Mouse (Mus musculus) hindbrain, embryonic 15.5 days (tissue): ENCODE data around the gene Ppp1r18. TPM values are rescaled to one million over a fixed set of nuclear protein-coding genes. Genes with fewer than 3 reads are reported as not detected.
A peak's percentile ranks its signal among the peaks of the same experiment; 100 is the strongest.
"Not testable (repeated sequence)": the region's sequence is repeated elsewhere in the genome, so short reads cannot be mapped to it uniquely, and the experiment has no call there.

Source experiments
- ATAC-seq: fragments of 200-750 bp; cut with Nextera tagmentation; 2 replicates; pipeline ENCODE4 v1.8.0; 2017; ENCODE audit warnings: low read depth, moderate number of reproducible peaks, moderate TSS enrichment; ENCODE audit not compliant: low FRiP score
- H3K27ac ChIP-seq: fragments of 300-500 bp; sonication (generic); replicated peaks from 2 replicates; pipeline ENCODE4 v1.5.1; 2015; ENCODE audit warnings: mild to moderate bottlenecking, inconsistent platforms
- H3K27me3 ChIP-seq: fragments of 300-500 bp; sonication (generic); 2 replicates; pipeline ENCODE4 v1.6.1; 2015; ENCODE audit warnings: control low read depth, inconsistent platforms
- H3K36me3 ChIP-seq: fragments of 300-500 bp; sonication (generic); 2 replicates; pipeline ENCODE4 v1.6.1; 2015; ENCODE audit warnings: control low read depth, inconsistent platforms
- H3K4me1 ChIP-seq: fragments of 300-500 bp; sonication (generic); replicated peaks from 2 replicates; pipeline ENCODE4 v1.6.1; 2015; ENCODE audit warnings: control low read depth, inconsistent platforms
- H3K4me2 ChIP-seq: fragments of 300-500 bp; sonication (generic); 2 replicates; pipeline ENCODE4 v1.6.1; 2015; ENCODE audit warnings: moderate library complexity, mild to moderate bottlenecking, inconsistent platforms
- H3K4me3 ChIP-seq: fragments of 300-500 bp; sonication (generic); 2 replicates; pipeline ENCODE4 v1.5.1; 2015; ENCODE audit warnings: mild to moderate bottlenecking, inconsistent platforms
- H3K9ac ChIP-seq: fragments of 300-500 bp; sonication (generic); 2 replicates; pipeline ENCODE4 v1.6.1; 2015; ENCODE audit warnings: inconsistent platforms
- H3K9me3 ChIP-seq: fragments of 300-500 bp; sonication (generic); 2 replicates; pipeline ENCODE4 v1.6.1; 2016; ENCODE audit warnings: control low read depth, inconsistent platforms
- WGBS: fragments of 180-500 bp; shearing (Covaris S2); methylation state at CpG from one replicate; pipeline ENCODE4 v1.1.7; 2015; 5-methylcytosine and 5-hydroxymethylcytosine counted together
- polyA plus RNA-seq: library from polyadenylated mRNA; unstranded; fragments of >200 nt; fragmentation: Nextera tagmentation; extraction: Ambion mirVana; gene quantifications from 2 replicates; pipeline ENCODE4 v1.2.1, GENCODE M21; 2015

Ppp1r18 gene
- polyA plus RNA-seq, 1 experiment from 2014 or later = 24.7 TPM

GRCm38 (mm10) chr17:35838570-35838969 is 26.8 kb upstream of the Ppp1r18 start:
- peaks cover 24% of the 10 kb centered on the region for H3K36me3 ChIP-seq
- 2% methylated on average over 5 of the region's 5 CpGs for WGBS
- H3K27me3 ChIP-seq = no peaks in the 10 kb centered on the region
- no peaks in the 10 kb centered on the region for H3K9me3 ChIP-seq
- H3K4me2 ChIP-seq = peak overlapping the region; percentile 77
- H3K4me3 ChIP-seq = peak overlapping the region; percentile 84
- peaks cover 59% of the 10 kb centered on the region for H3K4me1 ChIP-seq
- H3K27ac ChIP-seq = peak overlapping the region; percentile 98
- ATAC-seq = no peak
- H3K9ac ChIP-seq = peak overlapping the region; percentile 44

- peak overlapping the region; percentile 44 for H3K9ac ChIP-seq
- H3K4me3 ChIP-seq = peak overlapping the region; percentile 84
- peak overlapping the region; percentile 98 for H3K27ac ChIP-seq
- peaks cover 20% of the 10 kb centered on the region for H3K36me3 ChIP-seq
- H3K4me1 ChIP-seq = peaks cover 54% of the 10 kb centered on the region
- not testable (repeated sequence) for H3K27me3 ChIP-seq, H3K9me3 ChIP-seq, ATAC-seq
- 57% methylated on average over 3 of the region's 3 CpGs for WGBS
- peak overlapping the region; percentile 77 for H3K4me2 ChIP-seq
These were observed 26.4 kb upstream of the Ppp1r18 start for GRCm38 (mm10) chr17:35839002-35839401.

GRCm38 (mm10) chr17:35840561-35840960 is 24.8 kb upstream of the Ppp1r18 start:
- peak overlapping the region; percentile 63 for H3K4me2 ChIP-seq
- 57% methylated on average over 14 of the region's 14 CpGs for WGBS
- peaks cover 13% of the 10 kb centered on the region for H3K36me3 ChIP-seq
- H3K4me3 ChIP-seq = peak overlapping the region; percentile 59
- H3K27ac ChIP-seq = peak overlapping the region; percentile 81
- no peaks in the 10 kb centered on the region for H3K9me3 ChIP-seq
- ATAC-seq = no peak
- peaks cover 39% of the 10 kb centered on the region for H3K4me1 ChIP-seq
- H3K27me3 ChIP-seq = no peaks in the 10 kb centered on the region
- H3K9ac ChIP-seq = no peak overlapping the region; the same call in 1 of the 2 replicates

- H3K4me1 ChIP-seq = peaks cover 31% of the 10 kb centered on the region
- H3K36me3 ChIP-seq = peaks cover 14% of the 10 kb centered on the region
- H3K4me2 ChIP-seq = peak within 1 kb of the TSS; percentile 63
- peak within 1 kb of the TSS; percentile 59 for H3K4me3 ChIP-seq
- H3K9ac ChIP-seq = peak within 1 kb of the TSS; percentile 43
- ATAC-seq = peak; percentile 95
- H3K27me3 ChIP-seq = no peaks in the 10 kb centered on the region
- peak within 1 kb of the TSS; percentile 81 for H3K27ac ChIP-seq
- H3K9me3 ChIP-seq = no peaks in the 10 kb centered on the region
- WGBS = under 1% methylated on average over 59 of the region's 59 CpGs
These were observed 24.1 kb upstream of the Ppp1r18 start, which contains the start of gene Mdc1 for GRCm38 (mm10) chr17:35841076-35841950. Mdc1 (plus strand) TSS chr17:35841515.

GRCm38 (mm10) chr17:35842006-35842405 is 23.4 kb upstream of the Ppp1r18 start:
- Histone ChIP-seq H3K36me3 (peaks cover 16% of the 10 kb centered on the region), H3K4me2 (peak overlapping the region; percentile 63), H3K27ac (peak overlapping the region; percentile 79), H3K9ac (peak overlapping the region; percentile 40), H3K4me3 (peak overlapping the region; percentile 59), H3K27me3 (no peaks in the 10 kb centered on the region), H3K4me1 (peaks cover 29% of the 10 kb centered on the region), H3K9me3 (no peaks in the 10 kb centered on the region)
- 18% methylated on average over 11 of the region's 11 CpGs for WGBS
- ATAC-seq = no peak

GRCm38 (mm10) chr17:35843514-35843913 is 21.9 kb upstream of the Ppp1r18 start:
- no peaks in the 10 kb centered on the region for H3K27me3 ChIP-seq
- H3K27ac ChIP-seq = no peak overlapping the region
- H3K4me3 ChIP-seq = no peak overlapping the region
- no peaks in the 10 kb centered on the region for H3K9me3 ChIP-seq
- no peak overlapping the region for H3K4me2 ChIP-seq
- H3K9ac ChIP-seq = no peak overlapping the region
- H3K36me3 ChIP-seq = peaks cover 27% of the 10 kb centered on the region
- H3K4me1 ChIP-seq = peaks cover 29% of the 10 kb centered on the region
- ATAC-seq = no peak
- WGBS = 94% methylated on average over 3 of the region's 3 CpGs

GRCm38 (mm10) chr17:35848112-35848511 is 17.3 kb upstream of the Ppp1r18 start:
- no peak overlapping the region for H3K9ac ChIP-seq
- WGBS = 53% methylated on average over 1 of the region's 1 CpGs
- no peak overlapping the region for H3K4me2 ChIP-seq
- no peaks in the 10 kb centered on the region for H3K4me1 ChIP-seq
- no peaks in the 10 kb centered on the region for H3K9me3 ChIP-seq
- H3K4me3 ChIP-seq = no peak overlapping the region
- ATAC-seq = no peak
- no peaks in the 10 kb centered on the region for H3K27me3 ChIP-seq
- H3K36me3 ChIP-seq = peaks cover 62% of the 10 kb centered on the region
- H3K27ac ChIP-seq = no peak overlapping the region

- Histone ChIP-seq H3K9ac (no peak overlapping the region), H3K27ac (no peak overlapping the region), H3K36me3 (peaks cover 58% of the 10 kb centered on the region), H3K4me3 (no peak overlapping the region), H3K4me2 (no peak overlapping the region), H3K4me1 (no peaks in the 10 kb centered on the region), H3K9me3 (no peaks in the 10 kb centered on the region), H3K27me3 (no peaks in the 10 kb centered on the region)
- 89% methylated on average over 3 of the region's 3 CpGs for WGBS
- no peak for ATAC-seq
These were observed 14.4 kb upstream of the Ppp1r18 start for GRCm38 (mm10) chr17:35850974-35851373.

- Histone ChIP-seq H3K27ac (no peak overlapping the region), H3K9ac (no peak overlapping the region), H3K27me3 (no peaks in the 10 kb centered on the region), H3K4me2 (no peak overlapping the region), H3K9me3 (no peaks in the 10 kb centered on the region), H3K4me1 (peaks cover 10% of the 10 kb centered on the region), H3K36me3 (peaks cover 18% of the 10 kb centered on the region), H3K4me3 (no peak overlapping the region)
- WGBS = 91% methylated on average over 1 of the region's 1 CpGs
- ATAC-seq = no peak
These were observed 6.0 kb upstream of the Ppp1r18 start for GRCm38 (mm10) chr17:35859371-35859770.

GRCm38 (mm10) chr17:35859835-35860234 is 5.6 kb upstream of the Ppp1r18 start:
- 68% methylated on average over 2 of the region's 2 CpGs for WGBS
- H3K4me1 ChIP-seq = peaks cover 14% of the 10 kb centered on the region
- ATAC-seq = no peak
- peaks cover 18% of the 10 kb centered on the region for H3K36me3 ChIP-seq
- no peaks in the 10 kb centered on the region for H3K9me3 ChIP-seq
- no peak overlapping the region for H3K27ac ChIP-seq
- no peak overlapping the region for H3K9ac ChIP-seq
- H3K27me3 ChIP-seq = no peaks in the 10 kb centered on the region
- H3K4me2 ChIP-seq = no peak overlapping the region
- no peak overlapping the region for H3K4me3 ChIP-seq

- ATAC-seq = peak; percentile 4; the same call in 1 of the 2 replicates
- Histone ChIP-seq H3K36me3 (peaks cover 18% of the 10 kb centered on the region), H3K4me1 (peaks cover 20% of the 10 kb centered on the region), H3K27ac (peak overlapping the region; percentile 97), H3K4me2 (peak overlapping the region; percentile 62), H3K9ac (peak overlapping the region; percentile 78), H3K9me3 (no peaks in the 10 kb centered on the region), H3K4me3 (peak overlapping the region; percentile 85), H3K27me3 (no peaks in the 10 kb centered on the region)
- 4% methylated on average over 12 of the region's 12 CpGs for WGBS
These were observed 4.6 kb upstream of the Ppp1r18 start for GRCm38 (mm10) chr17:35860831-35861197.

- Histone ChIP-seq H3K4me1 (peaks cover 20% of the 10 kb centered on the region), H3K4me3 (peak within 1 kb of the TSS; percentile 85), H3K36me3 (peaks cover 18% of the 10 kb centered on the region), H3K9ac (peak within 1 kb of the TSS; percentile 78), H3K4me2 (peak within 1 kb of the TSS; percentile 62), H3K27me3 (no peaks in the 10 kb centered on the region), H3K27ac (peak within 1 kb of the TSS; percentile 97), H3K9me3 (no peaks in the 10 kb centered on the region)
- WGBS = 0% methylated on average over 47 of the region's 47 CpGs
- ATAC-seq = peak; percentile 93
These were observed 4.1 kb upstream of the Ppp1r18 start, which contains the start of gene Nrm for GRCm38 (mm10) chr17:35861198-35861857. Nrm (plus strand) TSS chr17:35861318.
